In genomic region chr7:80057002-80057691, GRCm38 (mm10) we compare ENCODE assay signal across 8 mouse cellular contexts. TPM values are rescaled to one million over a fixed set of nuclear protein-coding genes. Genes with fewer than 3 reads are reported as not detected.
DNase-seq lines count a peak whose midpoint lies in the region; ATAC-seq and TF ChIP-seq lines count a peak whose summit lies in the region.

No protein-coding gene starts in this region.

- ATAC-seq in G1E (ENCODE audit: extremely low read depth, insufficient number of reproducible peaks, low FRiP score, poor library complexity, severe bottlenecking), result peak; percentile 35; the same call in 1 of the 2 replicates
- ATAC-seq in hindbrain, embryonic 13.5 days (ENCODE audit: low FRiP score), result no peak
- ATAC-seq in liver, embryonic 12.5 days, result peak; percentile 44; the same call in 1 of the 2 replicates
- ATAC-seq in neural tube, embryonic 14.5 days (ENCODE audit: low read depth), result no peak

- H3K4me2 ChIP-seq in hindbrain, embryonic 13.5 days, result no peak overlapping the region
- H3K4me2 ChIP-seq in liver, embryonic 12.5 days, result peak overlapping the region; percentile 23
- no peak overlapping the region for H3K4me2 ChIP-seq in neural tube, embryonic 14.5 days (ENCODE audit: low read depth, low read length)

- peaks cover 55% of the 10 kb centered on the region for H3K36me3 ChIP-seq in G1E (replicated peaks)
- no peaks in the 10 kb centered on the region for H3K36me3 ChIP-seq in hindbrain, embryonic 13.5 days
- 0 out of 2 replicates have a peak, but pooled peaks cover 5% of the 10 kb centered on the region for H3K36me3 ChIP-seq in liver, embryonic 12.5 days
- H3K36me3 ChIP-seq in neural tube, embryonic 14.5 days (ENCODE audit: control insufficient read depth, insufficient read depth, low read length), result no peaks in the 10 kb centered on the region

- peaks cover 80% of the 10 kb centered on the region for H3K4me1 ChIP-seq in G1E (ENCODE audit: insufficient read depth, low read depth, low read length)
- peaks cover 11% of the 10 kb centered on the region for H3K4me1 ChIP-seq in bone marrow, adult 2 months (ENCODE audit: control insufficient read depth, insufficient read depth, low read length)
- H3K4me1 ChIP-seq in hindbrain, embryonic 13.5 days (replicated peaks), result peaks cover 63% of the 10 kb centered on the region
- peaks cover 73% of the 10 kb centered on the region for H3K4me1 ChIP-seq in liver, embryonic 12.5 days
- H3K4me1 ChIP-seq in neural tube, embryonic 14.5 days (ENCODE audit: control insufficient read depth, insufficient read depth, low read length), result peaks cover 22% of the 10 kb centered on the region

- TF ChIP-seq CTCF in G1E (IDR thresholded peaks at IDR 0.05; ENCODE audit: low read depth, low read length), result no peak
- TF ChIP-seq CTCF in bone marrow, adult 2 months (IDR thresholded peaks at IDR 0.05; ENCODE audit: control insufficient read depth, insufficient read depth, low read length), result no peak

- TF ChIP-seq POLR2A in bone marrow, adult 2 months (IDR thresholded peaks at IDR 0.05; ENCODE audit: borderline replicate concordance, control insufficient read depth, low read depth, low read length), result no peak

- H3K9ac ChIP-seq in hindbrain, embryonic 13.5 days, result peak overlapping the region; percentile 11; the same call in 1 of the 2 replicates
- H3K9ac ChIP-seq in liver, embryonic 12.5 days, result no peak overlapping the region
- no peak overlapping the region for H3K9ac ChIP-seq in neural tube, embryonic 14.5 days (replicated peaks; ENCODE audit: low read depth, low read length)

- peak overlapping the region; percentile 34; the same call in 1 of the 2 replicates for H3K27ac ChIP-seq in bone marrow, adult 2 months (ENCODE audit: control insufficient read depth, insufficient read depth, low read depth, low read length, poor library complexity)
- H3K27ac ChIP-seq in hindbrain, embryonic 13.5 days, result peak overlapping the region; percentile 70
- H3K27ac ChIP-seq in liver, embryonic 12.5 days, result peak overlapping the region; percentile 60
- H3K27ac ChIP-seq in neural tube, embryonic 14.5 days (ENCODE audit: low read depth, low read length), result 0 out of 2 replicates have a peak overlapping the region, but pooled peaks have one; percentile 44

- WGBS in bone marrow, adult 2 months, result 56% methylated on average over 4 of the region's 4 CpGs
- 46% methylated on average over 4 of the region's 4 CpGs for WGBS in hindbrain, embryonic 13.5 days
- WGBS in liver, embryonic 12.5 days (ENCODE audit: insufficient replicate concordance), result 45% methylated on average over 4 of the region's 4 CpGs
- WGBS in neural tube, embryonic 14.5 days, result 48% methylated on average over 4 of the region's 4 CpGs

- DNase-seq in G1E (ENCODE audit: low spot score), result peak; percentile 69
- DNase-seq in c-Kit-positive CD71-positive TER-119-positive erythroid progenitor cells, embryonic 14.5 days (ENCODE audit: low spot score), result no peak
- no peak for DNase-seq in frontal cortex, postnatal 14 days (ENCODE audit: low spot score in 2 of 2)
- DNase-seq in right cerebral cortex, adult 18-20 months, result no peak

- no peaks in the 10 kb centered on the region for H3K27me3 ChIP-seq in G1E (ENCODE audit: insufficient read depth, low read length)
- H3K27me3 ChIP-seq in hindbrain, embryonic 13.5 days, result no peaks in the 10 kb centered on the region
- no peaks in the 10 kb centered on the region for H3K27me3 ChIP-seq in liver, embryonic 12.5 days (replicated peaks)
- no peaks in the 10 kb centered on the region for H3K27me3 ChIP-seq in neural tube, embryonic 14.5 days (ENCODE audit: control insufficient read depth, insufficient read depth, low read length)

- H3K9me3 ChIP-seq in G1E (replicated peaks), result no peaks in the 10 kb centered on the region
- H3K9me3 ChIP-seq in hindbrain, embryonic 13.5 days, result no peaks in the 10 kb centered on the region
- H3K9me3 ChIP-seq in liver, embryonic 12.5 days (replicated peaks), result no peaks in the 10 kb centered on the region
- H3K9me3 ChIP-seq in neural tube, embryonic 14.5 days (ENCODE audit: control insufficient read depth, low read length), result no peaks in the 10 kb centered on the region

- H3K4me3 ChIP-seq in G1E (ENCODE audit: low read depth, low read length), result peak overlapping the region; percentile 66; the same call in 1 of the 2 replicates
- H3K4me3 ChIP-seq in bone marrow, adult 2 months (replicated peaks; ENCODE audit: control insufficient read depth, low read depth, low read length), result no peak overlapping the region
- no peak overlapping the region for H3K4me3 ChIP-seq in hindbrain, embryonic 13.5 days
- no peak overlapping the region for H3K4me3 ChIP-seq in liver, embryonic 12.5 days
- H3K4me3 ChIP-seq in neural tube, embryonic 14.5 days (ENCODE audit: low read depth, low read length), result no peak overlapping the region

RNA-seq across cellular contexts. Expression of gene Zfp710, which starts 32.5 kb away (rescaled TPM):
- 25.1 and 38.6 TPM in 2 replicates for total RNA-seq in G1E (2014; fragmentation: Nextera tagmentation)
- total RNA-seq in G1E (2017), result 10.7 and 13.1 TPM in 2 replicates
- 53.7 and 54.3 TPM in 2 replicates for polyA plus RNA-seq in G1E (2012)
- 12.5 and 28.1 TPM in 2 replicates for polyA plus RNA-seq in bone marrow, adult 2 months (2011; ENCODE audit: insufficient read depth, insufficient read length, low replicate concordance, missing spikeins)
- 18.3 and 18.5 TPM in 2 replicates for polyA plus RNA-seq in hindbrain, embryonic 13.5 days (2015; fragmentation: Nextera tagmentation; extraction: Ambion mirVana)
- polyA plus RNA-seq in liver, embryonic 12.5 days (2016; fragmentation: Nextera tagmentation; extraction: Ambion mirVana), result 7.2 and 8.9 TPM in 2 replicates
- polyA plus RNA-seq in neural tube, embryonic 14.5 days (2014; fragmentation: Nextera tagmentation; extraction: Ambion mirVana), result 14.0 and 14.1 TPM in 2 replicates

RNA-seq across cellular contexts. Expression of gene Idh2, which starts 58.0 kb away (rescaled TPM):
- 58.5 and 87.5 TPM in 2 replicates for total RNA-seq in G1E (2014; fragmentation: Nextera tagmentation)
- 98.7 and 106 TPM in 2 replicates for total RNA-seq in G1E (2017)
- polyA plus RNA-seq in G1E (2012), result 90.0 and 114 TPM in 2 replicates
- polyA plus RNA-seq in bone marrow, adult 2 months (2011; ENCODE audit: insufficient read depth, insufficient read length, low replicate concordance, missing spikeins), result 20.9 and 43.5 TPM in 2 replicates
- polyA plus RNA-seq in hindbrain, embryonic 13.5 days (2015; fragmentation: Nextera tagmentation; extraction: Ambion mirVana), result 237 and 256 TPM in 2 replicates
- 158 and 160 TPM in 2 replicates for polyA plus RNA-seq in liver, embryonic 12.5 days (2016; fragmentation: Nextera tagmentation; extraction: Ambion mirVana)
- polyA plus RNA-seq in neural tube, embryonic 14.5 days (2014; fragmentation: Nextera tagmentation; extraction: Ambion mirVana), result 189 and 215 TPM in 2 replicates

Comparison
In these comparisons a context has a peak if more than half of its experiments do, and no peak if none do; other contexts are left out.
1. ATAC-seq: peak in G1E (single experiment) and liver, embryonic 12.5 days (single experiment); none in hindbrain, embryonic 13.5 days (single experiment) and neural tube, embryonic 14.5 days (single experiment).
2. Peak in every context shown above with its lines, with median percentiles within 50 percentile points of each other: H3K27ac ChIP-seq.